Mouse (Mus musculus) lung, embryonic 16.5 days (tissue): ENCODE measurements around the gene Tmbim7. TPM values are rescaled to one million over a fixed set of nuclear protein-coding genes. Genes with fewer than 3 reads are reported as not detected.

ENCODE experiments used
- ATAC-seq: fragments of 200-750 bp; cut with Nextera tagmentation; 2 replicates; pipeline ENCODE4 v1.8.0; 2017; ENCODE audit warnings: low read depth, mild to moderate bottlenecking, moderate library complexity
- H3K27ac ChIP-seq: fragments of 300-500 bp; sonication (generic); 2 replicates; pipeline ENCODE4 v1.5.1; 2014; ENCODE audit warnings: mild to moderate bottlenecking, control low read depth, low read length
- H3K27me3 ChIP-seq: fragments of 300-500 bp; sonication (generic); 2 replicates; pipeline ENCODE4 v1.6.1; 2014; ENCODE audit warnings: low read depth, low read length, mixed read lengths; ENCODE audit not compliant: control insufficient read depth, insufficient read depth
- H3K36me3 ChIP-seq: fragments of 300-500 bp; sonication (generic); 2 replicates; pipeline ENCODE4 v1.6.1; 2014; ENCODE audit warnings: low read length; ENCODE audit not compliant: control insufficient read depth, insufficient read depth
- H3K4me1 ChIP-seq: fragments of 300-500 bp; sonication (generic); replicated peaks from 2 replicates; pipeline ENCODE4 v1.6.1; 2014; ENCODE audit warnings: low read length, mixed read lengths; ENCODE audit not compliant: control insufficient read depth, insufficient read depth
- H3K4me2 ChIP-seq: fragments of 300-500 bp; sonication (generic); 2 replicates; pipeline ENCODE4 v1.6.1; 2014; ENCODE audit warnings: low read depth, low read length, control low read depth
- H3K4me3 ChIP-seq: fragments of 300-500 bp; sonication (generic); 2 replicates; pipeline ENCODE4 v1.5.1; 2014; ENCODE audit warnings: mild to moderate bottlenecking, low read length, control low read depth
- H3K9ac ChIP-seq: fragments of 300-500 bp; sonication (generic); 2 replicates; pipeline ENCODE4 v1.6.1; 2014; ENCODE audit warnings: low read length, control low read depth
- H3K9me3 ChIP-seq: fragments of 300-500 bp; sonication (generic); 2 replicates; pipeline ENCODE4 v1.6.1; 2016; ENCODE audit warnings: low read length; ENCODE audit not compliant: control insufficient read depth
- WGBS: fragments of 180-500 bp; shearing (Covaris S2); extraction: QIAGEN DNeasy Blood & Tissue Kit; methylation state at CpG from one replicate; pipeline ENCODE4 v1.1.7; 2014; 5-methylcytosine and 5-hydroxymethylcytosine counted together
- polyA plus RNA-seq: library from polyadenylated mRNA; unstranded; fragments of >200 nt; fragmentation: Nextera tagmentation; extraction: Ambion mirVana; gene quantifications from 2 replicates; pipeline ENCODE4 v1.2.1, GENCODE M21; 2015

Tmbim7 gene
- polyA plus RNA-seq, 1 experiment from 2014 or later = not detected

DNA sequence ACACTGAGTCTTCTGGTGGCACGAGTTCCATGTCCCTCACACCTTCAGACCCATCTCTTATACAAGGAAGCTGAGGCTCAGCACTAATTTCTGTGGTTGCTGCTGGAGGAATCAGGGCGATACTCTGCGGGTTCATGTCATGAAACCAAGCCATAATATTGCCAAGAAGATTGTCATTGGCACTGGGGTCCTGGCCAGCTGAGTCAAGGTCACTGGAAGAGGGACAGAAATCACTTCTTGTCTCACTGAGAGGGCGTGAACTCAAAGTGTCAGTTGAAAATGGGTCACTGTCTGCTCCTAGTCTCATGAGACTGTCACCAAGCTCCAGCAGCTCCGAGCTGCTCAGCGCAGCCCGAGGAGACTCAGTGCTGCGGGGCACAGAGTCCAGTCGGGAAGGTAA lies 42.0 kb downstream of the Tmbim7 start:
- H3K4me3 ChIP-seq = no peak overlapping the region
- H3K4me1 ChIP-seq = no peaks in the 10 kb centered on the region
- H3K9ac ChIP-seq = no peak overlapping the region
- 92% methylated on average over 9 of the region's 9 CpGs for WGBS
- no peak overlapping the region for H3K27ac ChIP-seq
- ATAC-seq = no peak
- H3K9me3 ChIP-seq = no peaks in the 10 kb centered on the region
- H3K27me3 ChIP-seq = no peaks in the 10 kb centered on the region
- no peak overlapping the region for H3K4me2 ChIP-seq
- peaks cover 12% of the 10 kb centered on the region for H3K36me3 ChIP-seq

DNA sequence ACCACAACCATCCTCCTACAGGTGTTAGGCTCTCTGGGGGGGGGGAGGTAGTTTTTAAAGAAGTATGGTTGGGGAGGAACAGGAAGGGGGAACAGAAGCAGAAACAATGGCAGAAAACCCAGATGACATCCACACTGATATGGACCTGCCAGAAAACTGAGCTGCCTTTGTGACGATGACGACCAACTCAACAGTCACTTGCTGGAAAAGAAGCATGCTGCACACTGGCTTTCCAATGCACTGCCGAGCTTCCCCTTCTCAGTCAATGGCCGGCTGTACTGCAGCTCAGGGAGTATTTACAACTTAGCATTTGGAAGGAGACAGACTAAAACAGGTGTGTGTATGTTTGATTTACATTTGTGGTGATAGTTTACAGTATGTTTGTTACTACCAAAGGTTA lies 44.2 kb downstream of the Tmbim7 start:
- WGBS = 81% methylated on average over 4 of the region's 4 CpGs
- Histone ChIP-seq H3K4me2 (no peak overlapping the region), H3K27ac (no peak overlapping the region), H3K9ac (no peak overlapping the region), H3K36me3 (peaks cover 16% of the 10 kb centered on the region), H3K9me3 (no peaks in the 10 kb centered on the region), H3K27me3 (no peaks in the 10 kb centered on the region), H3K4me1 (no peaks in the 10 kb centered on the region), H3K4me3 (no peak overlapping the region)
- ATAC-seq = no peak

DNA sequence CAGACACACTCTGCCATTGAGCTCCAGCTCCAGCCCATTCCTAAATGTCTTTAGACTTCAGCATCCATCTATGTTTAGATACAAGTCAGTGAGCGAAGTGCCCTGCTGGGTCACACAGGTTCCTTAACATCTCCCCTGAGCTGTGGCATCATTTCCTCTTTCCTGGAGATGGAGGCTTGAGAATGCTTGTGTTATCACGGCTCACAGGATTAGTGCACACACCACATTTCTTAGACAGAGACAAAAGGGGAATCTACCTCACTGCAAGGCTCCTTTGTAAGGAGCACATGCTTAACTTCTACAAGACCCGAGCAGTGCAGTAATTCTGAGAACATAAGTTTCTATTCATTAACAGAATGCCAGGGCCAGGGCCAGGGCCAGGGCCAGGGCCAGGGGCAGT lies 45.0 kb downstream of the Tmbim7 start:
- Histone ChIP-seq H3K36me3 (peaks cover 18% of the 10 kb centered on the region), H3K4me1 (no peaks in the 10 kb centered on the region), H3K4me3 (no peak overlapping the region), H3K4me2 (no peak overlapping the region), H3K9me3 (no peaks in the 10 kb centered on the region), H3K9ac (no peak overlapping the region), H3K27me3 (no peaks in the 10 kb centered on the region), H3K27ac (no peak overlapping the region)
- ATAC-seq = no peak
- WGBS = 91% methylated on average over 3 of the region's 3 CpGs

DNA sequence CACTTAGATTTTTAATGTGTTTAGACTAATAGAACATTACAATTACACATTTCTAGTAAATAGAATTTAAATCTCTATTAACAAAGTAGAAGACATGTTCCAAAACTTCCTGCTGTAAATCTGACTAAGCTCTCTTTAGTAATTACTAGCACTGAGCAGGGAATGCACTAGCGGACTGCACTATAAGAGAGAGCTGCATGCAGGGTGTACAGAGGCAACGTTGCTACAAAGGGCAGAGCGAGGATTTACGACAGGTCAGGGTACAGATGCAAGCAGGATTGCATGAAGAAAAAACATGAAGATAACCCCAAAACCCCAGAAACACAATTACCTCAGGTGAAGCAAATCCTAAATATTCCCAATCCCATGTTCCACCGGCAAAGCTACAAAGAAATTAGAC lies 49.0 kb downstream of the Tmbim7 start:
- Histone ChIP-seq H3K4me1 (no peaks in the 10 kb centered on the region), H3K27ac (no peak overlapping the region), H3K9ac (no peak overlapping the region), H3K4me2 (no peak overlapping the region), H3K9me3 (no peaks in the 10 kb centered on the region), H3K36me3 (peaks cover 5% of the 10 kb centered on the region), H3K4me3 (no peak overlapping the region), H3K27me3 (no peaks in the 10 kb centered on the region)
- ATAC-seq = no peak
- 90% methylated on average over 5 of the region's 5 CpGs for WGBS

DNA sequence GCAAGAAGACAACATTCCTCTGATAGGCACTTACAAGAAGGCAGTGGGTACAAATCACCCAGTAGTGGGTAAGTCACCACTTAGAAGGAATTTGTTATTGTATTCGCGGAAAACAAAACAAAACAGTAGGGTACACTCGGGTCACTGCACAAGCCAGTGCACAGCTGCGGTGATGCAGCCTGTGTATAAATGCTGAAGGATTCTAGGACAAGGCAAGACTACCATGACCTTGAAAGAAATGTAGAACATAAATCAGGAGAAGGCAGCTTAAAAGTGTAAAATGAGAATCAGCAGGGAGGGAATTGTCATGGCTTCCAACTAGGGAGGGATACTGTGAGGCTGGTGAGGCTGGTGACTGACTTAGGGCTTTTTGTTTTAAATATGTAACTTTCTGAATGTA lies 51.2 kb downstream of the Tmbim7 start:
- no peak overlapping the region for H3K4me3 ChIP-seq
- 87% methylated on average over 4 of the region's 4 CpGs for WGBS
- no peak overlapping the region for H3K27ac ChIP-seq
- no peaks in the 10 kb centered on the region for H3K4me1 ChIP-seq
- H3K27me3 ChIP-seq = no peaks in the 10 kb centered on the region
- H3K36me3 ChIP-seq = peaks cover 5% of the 10 kb centered on the region
- no peak for ATAC-seq
- H3K4me2 ChIP-seq = no peak overlapping the region
- H3K9ac ChIP-seq = no peak overlapping the region
- no peaks in the 10 kb centered on the region for H3K9me3 ChIP-seq

DNA sequence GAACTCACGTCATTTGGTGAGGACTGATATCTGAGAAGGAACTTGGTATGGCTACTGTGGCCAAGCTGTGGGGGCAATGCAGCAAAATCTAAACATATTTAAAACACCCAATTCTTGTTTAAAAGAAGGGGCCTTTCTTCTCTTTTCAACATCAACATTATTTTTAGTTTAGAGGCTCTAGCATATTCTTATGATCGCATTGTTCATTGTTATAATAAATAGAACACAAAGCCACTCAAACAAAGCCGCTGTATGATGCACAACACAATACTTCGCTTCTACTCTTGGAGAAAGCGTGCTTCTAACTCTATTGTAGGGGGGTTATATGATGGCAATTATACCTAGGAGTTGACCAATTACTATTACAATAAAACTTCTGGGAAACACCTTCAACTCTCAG lies 64.8 kb downstream of the Tmbim7 start:
- WGBS = 90% methylated on average over 5 of the region's 5 CpGs
- Histone ChIP-seq H3K27me3 (no peaks in the 10 kb centered on the region), H3K9me3 (no peaks in the 10 kb centered on the region), H3K27ac (no peak overlapping the region), H3K9ac (no peak overlapping the region), H3K4me3 (no peak overlapping the region), H3K4me1 (no peaks in the 10 kb centered on the region), H3K4me2 (no peak overlapping the region), H3K36me3 (0 out of 2 replicates have a peak, but pooled peaks cover under 1% of the 10 kb centered on the region)
- ATAC-seq = no peak

DNA sequence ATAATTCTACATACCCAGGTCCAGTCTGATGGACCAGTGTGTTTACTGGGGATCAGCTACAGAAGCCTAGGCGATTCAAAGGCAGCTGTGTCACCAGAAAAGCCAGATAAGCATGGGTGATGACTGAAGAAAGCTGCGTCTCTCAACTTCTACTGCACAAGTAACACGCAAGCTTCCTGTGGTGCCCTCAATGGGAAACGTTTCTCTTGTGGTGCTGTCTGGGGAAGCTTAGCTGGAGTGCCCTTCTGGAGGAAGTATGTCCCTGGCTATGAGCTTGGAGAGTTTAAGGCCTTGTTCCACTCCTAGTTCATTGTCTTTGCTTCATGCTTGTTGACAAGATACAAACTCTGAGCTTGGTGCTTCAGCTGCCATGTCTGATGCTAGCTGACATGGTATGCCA lies 68.4 kb downstream of the Tmbim7 start:
- no peak overlapping the region for H3K27ac ChIP-seq
- no peaks in the 10 kb centered on the region for H3K9me3 ChIP-seq
- no peak for ATAC-seq
- H3K4me2 ChIP-seq = no peak overlapping the region
- H3K4me1 ChIP-seq = no peaks in the 10 kb centered on the region
- 81% methylated on average over 4 of the region's 4 CpGs for WGBS
- H3K27me3 ChIP-seq = no peaks in the 10 kb centered on the region
- H3K9ac ChIP-seq = no peak overlapping the region
- no peak overlapping the region for H3K4me3 ChIP-seq
- H3K36me3 ChIP-seq = 0 out of 2 replicates have a peak, but pooled peaks cover 4% of the 10 kb centered on the region

DNA sequence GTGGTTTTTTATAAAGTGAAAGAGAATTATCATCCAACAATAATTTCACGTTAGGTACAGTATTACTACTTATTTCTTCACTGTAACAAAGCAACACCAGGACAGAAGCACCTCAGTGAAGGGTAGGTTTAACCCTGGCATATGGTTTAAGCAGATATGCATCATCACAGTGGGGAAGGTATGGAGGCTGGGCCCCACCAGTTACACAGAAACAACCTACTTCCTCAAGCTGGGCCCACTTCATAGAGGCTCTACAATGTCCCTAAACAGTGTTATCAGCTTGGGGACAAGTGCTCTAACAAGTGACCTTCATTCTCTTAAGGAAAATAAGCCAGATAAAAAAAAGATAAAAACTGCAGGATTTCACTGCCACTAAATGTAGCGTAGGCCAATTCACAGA lies 71.9 kb downstream of the Tmbim7 start:
- no peak for ATAC-seq
- Histone ChIP-seq H3K27ac (no peak overlapping the region), H3K9ac (no peak overlapping the region), H3K4me2 (no peak overlapping the region), H3K9me3 (no peaks in the 10 kb centered on the region), H3K27me3 (no peaks in the 10 kb centered on the region), H3K36me3 (peaks cover 6% of the 10 kb centered on the region; the same call in 1 of the 2 replicates), H3K4me1 (no peaks in the 10 kb centered on the region), H3K4me3 (no peak overlapping the region)
- WGBS = 87% methylated on average over 2 of the region's 2 CpGs

DNA sequence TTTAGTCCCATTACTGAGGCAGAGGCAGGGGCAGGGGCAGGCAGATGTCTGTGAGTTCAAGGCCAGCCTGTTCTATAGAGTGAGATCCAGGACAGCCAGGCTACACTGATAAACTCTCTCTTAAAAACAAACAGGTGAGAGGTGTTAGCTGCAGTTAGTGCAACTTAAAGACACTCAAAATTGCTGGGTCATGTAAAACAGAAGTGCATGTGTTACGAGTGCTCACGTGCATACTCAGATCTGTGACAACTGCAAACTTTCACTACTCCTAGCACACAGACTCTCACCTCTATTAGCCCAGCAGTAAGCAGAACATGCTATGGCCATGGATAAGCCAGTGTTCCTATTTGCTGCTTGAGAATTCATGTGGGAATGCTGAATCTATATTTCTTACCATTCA lies 72.4 kb downstream of the Tmbim7 start:
- Histone ChIP-seq H3K27me3 (no peaks in the 10 kb centered on the region), H3K9me3 (no peaks in the 10 kb centered on the region), H3K27ac (no peak overlapping the region), H3K4me2 (no peak overlapping the region), H3K36me3 (peaks cover 6% of the 10 kb centered on the region; the same call in 1 of the 2 replicates), H3K4me1 (no peaks in the 10 kb centered on the region), H3K4me3 (no peak overlapping the region), H3K9ac (no peak overlapping the region)
- 82% methylated on average over 2 of the region's 2 CpGs for WGBS
- ATAC-seq = no peak

DNA sequence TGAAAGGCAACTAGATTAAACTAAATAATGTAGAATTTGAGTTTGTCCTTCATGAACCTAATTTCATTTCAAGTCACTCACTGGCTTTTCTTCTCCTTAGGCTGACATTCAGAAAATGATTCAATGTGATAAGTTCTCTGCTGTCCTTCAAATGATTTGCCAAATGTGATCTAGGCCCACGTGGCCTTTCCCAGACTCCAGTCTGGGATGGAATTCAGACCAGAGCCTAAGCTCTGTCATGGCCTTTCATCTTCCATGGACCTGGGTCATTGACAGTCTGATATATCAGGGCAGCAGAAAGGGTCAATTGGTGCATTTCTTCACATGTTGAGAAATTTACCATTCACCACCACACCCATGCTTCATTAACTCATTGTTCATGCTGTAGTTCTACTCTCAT lies 74.5 kb downstream of the Tmbim7 start:
- WGBS = 79% methylated on average over 1 of the region's 1 CpGs
- H3K27ac ChIP-seq = no peak overlapping the region
- no peaks in the 10 kb centered on the region for H3K4me1 ChIP-seq
- no peak overlapping the region for H3K4me2 ChIP-seq
- no peaks in the 10 kb centered on the region for H3K9me3 ChIP-seq
- H3K27me3 ChIP-seq = no peaks in the 10 kb centered on the region
- ATAC-seq = no peak
- H3K9ac ChIP-seq = no peak overlapping the region
- peaks cover 6% of the 10 kb centered on the region; the same call in 1 of the 2 replicates for H3K36me3 ChIP-seq
- no peak overlapping the region for H3K4me3 ChIP-seq
